Mouse (Mus musculus): ENCODE data around the gene Krt28. TPM values are rescaled to one million over a fixed set of nuclear protein-coding genes. Genes with fewer than 3 reads are reported as not detected.

Krt28 gene
- polyA plus RNA-seq, 1 experiment: not detected

- TF ChIP-seq POLR2A (IDR thresholded peaks at IDR 0.05; ENCODE audit: low read depth, low read length): no peak
- TF ChIP-seq CTCF (IDR thresholded peaks at IDR 0.05; ENCODE audit: borderline replicate concordance, insufficient read depth, low read length): no peak
- H3K4me3 ChIP-seq (ENCODE audit: insufficient read depth, low read length): no peak within 1 kb of the TSS
- no peaks in the 10 kb centered on the region for H3K4me1 ChIP-seq (ENCODE audit: control insufficient read depth, insufficient read depth, low read length)
- no peak within 1 kb of the TSS for H3K27ac ChIP-seq (ENCODE audit: insufficient read depth, low read length)
Measured at GRCm38 (mm10) chr11:99322851-99323250, 51.9 kb downstream of the Krt28 start, which contains the start of gene Krt25. Gene Krt25, minus strand, starts transcription at chr11:99322951.

GRCm38 (mm10) chr11:99321094-99321493 is 53.6 kb downstream of the Krt28 start:
- TF ChIP-seq POLR2A (IDR thresholded peaks at IDR 0.05; ENCODE audit: low read depth, low read length) (no peak), CTCF (IDR thresholded peaks at IDR 0.05; ENCODE audit: borderline replicate concordance, insufficient read depth, low read length) (no peak)
- Histone ChIP-seq H3K4me1 (ENCODE audit: control insufficient read depth, insufficient read depth, low read length) (no peaks in the 10 kb centered on the region), H3K4me3 (ENCODE audit: insufficient read depth, low read length) (no peak overlapping the region), H3K27ac (ENCODE audit: insufficient read depth, low read length) (no peak overlapping the region)

- Histone ChIP-seq H3K27ac (ENCODE audit: insufficient read depth, low read length) (no peak overlapping the region), H3K4me3 (ENCODE audit: insufficient read depth, low read length) (no peak overlapping the region), H3K4me1 (ENCODE audit: control insufficient read depth, insufficient read depth, low read length) (no peaks in the 10 kb centered on the region)
- TF ChIP-seq CTCF (IDR thresholded peaks at IDR 0.05; ENCODE audit: borderline replicate concordance, insufficient read depth, low read length): no peak
- TF ChIP-seq POLR2A (IDR thresholded peaks at IDR 0.05; ENCODE audit: low read depth, low read length): no peak
Measured at GRCm38 (mm10) chr11:99319127-99319526, 55.6 kb downstream of the Krt28 start.

- Histone ChIP-seq H3K4me1 (ENCODE audit: control insufficient read depth, insufficient read depth, low read length) (no peaks in the 10 kb centered on the region), H3K27ac (ENCODE audit: insufficient read depth, low read length) (no peak overlapping the region), H3K4me3 (ENCODE audit: insufficient read depth, low read length) (no peak overlapping the region)
- no peak for TF ChIP-seq CTCF (IDR thresholded peaks at IDR 0.05; ENCODE audit: borderline replicate concordance, insufficient read depth, low read length)
Measured at GRCm38 (mm10) chr11:99316543-99316942, 58.2 kb downstream of the Krt28 start.

Other genes with a start within 250 kb of the Krt28 start
- gene Ccr7, start 219.8 kb downstream of the Krt28 start, polyA plus RNA-seq (2011; ENCODE audit: insufficient read length, low read depth, missing spikeins): not detected in 2 replicates
- 137 and 154 TPM in 2 replicates for gene Smarce1, start 143.9 kb downstream of the Krt28 start, polyA plus RNA-seq (2011; ENCODE audit: insufficient read length, low read depth, missing spikeins)
- gene Krt222, start 130.8 kb downstream of the Krt28 start, polyA plus RNA-seq (2011; ENCODE audit: insufficient read length, low read depth, missing spikeins): 0.49 TPM in 1 of 2 replicates, not detected in the other
- gene Krt24, start 89.6 kb downstream of the Krt28 start, polyA plus RNA-seq (2011; ENCODE audit: insufficient read length, low read depth, missing spikeins): not detected in 2 replicates
- not detected in 2 replicates for gene Krt25, start 52.0 kb downstream of the Krt28 start, polyA plus RNA-seq (2011; ENCODE audit: insufficient read length, low read depth, missing spikeins)
- gene Krt26, start 36.9 kb downstream of the Krt28 start, polyA plus RNA-seq (2011; ENCODE audit: insufficient read length, low read depth, missing spikeins): not detected in 2 replicates
- not detected in 2 replicates for gene Krt27, start 23.8 kb downstream of the Krt28 start, polyA plus RNA-seq (2011; ENCODE audit: insufficient read length, low read depth, missing spikeins)
- gene Krt10, start 14.5 kb upstream of the Krt28 start, polyA plus RNA-seq (2011; ENCODE audit: insufficient read length, low read depth, missing spikeins): 4.0 and 4.5 TPM in 2 replicates
- not detected in 2 replicates for gene Krt12, start 47.4 kb upstream of the Krt28 start, polyA plus RNA-seq (2011; ENCODE audit: insufficient read length, low read depth, missing spikeins)
- 1.7 and 3.9 TPM in 2 replicates for gene Krt20, start 63.2 kb upstream of the Krt28 start, polyA plus RNA-seq (2011; ENCODE audit: insufficient read length, low read depth, missing spikeins)
- gene Krt23, start 118.2 kb upstream of the Krt28 start, polyA plus RNA-seq (2011; ENCODE audit: insufficient read length, low read depth, missing spikeins): not detected in 2 replicates
- not detected in 2 replicates for gene Krt39, start 146.4 kb upstream of the Krt28 start, polyA plus RNA-seq (2011; ENCODE audit: insufficient read length, low read depth, missing spikeins)
- gene Krt40, start 168.3 kb upstream of the Krt28 start, polyA plus RNA-seq (2011; ENCODE audit: insufficient read length, low read depth, missing spikeins): not detected in 2 replicates
- gene Krtap3-3, start 176.0 kb upstream of the Krt28 start, polyA plus RNA-seq (2011; ENCODE audit: insufficient read length, low read depth, missing spikeins): not detected in 2 replicates
- gene Krtap3-2, start 181.9 kb upstream of the Krt28 start, polyA plus RNA-seq (2011; ENCODE audit: insufficient read length, low read depth, missing spikeins): not detected in 2 replicates
- gene Gm11939, start 184.6 kb upstream of the Krt28 start, polyA plus RNA-seq (2011; ENCODE audit: insufficient read length, low read depth, missing spikeins): not detected in 2 replicates
- not detected in 2 replicates for gene Krtap3-1, start 191.7 kb upstream of the Krt28 start, polyA plus RNA-seq (2011; ENCODE audit: insufficient read length, low read depth, missing spikeins)
- not detected in 2 replicates for gene Krtap1-5, start 206.1 kb upstream of the Krt28 start, polyA plus RNA-seq (2011; ENCODE audit: insufficient read length, low read depth, missing spikeins)
- not detected in 2 replicates for gene Krtap1-4, start 208.8 kb upstream of the Krt28 start, polyA plus RNA-seq (2011; ENCODE audit: insufficient read length, low read depth, missing spikeins)
- not detected in 2 replicates for gene Krtap1-3, start 216.4 kb upstream of the Krt28 start, polyA plus RNA-seq (2011; ENCODE audit: insufficient read length, low read depth, missing spikeins)
- gene Krtap9-3, start 223.2 kb upstream of the Krt28 start, polyA plus RNA-seq (2011; ENCODE audit: insufficient read length, low read depth, missing spikeins): not detected in 2 replicates
- not detected in 2 replicates for gene Gm11938, start 228.4 kb upstream of the Krt28 start, polyA plus RNA-seq (2011; ENCODE audit: insufficient read length, low read depth, missing spikeins)
- gene Gm11937, start 235.3 kb upstream of the Krt28 start, polyA plus RNA-seq (2011; ENCODE audit: insufficient read length, low read depth, missing spikeins): not detected in 2 replicates
- gene Krtap2-4, start 239.9 kb upstream of the Krt28 start, polyA plus RNA-seq (2011; ENCODE audit: insufficient read length, low read depth, missing spikeins): not detected in 2 replicates
- gene Gm11562, start 245.5 kb upstream of the Krt28 start, polyA plus RNA-seq (2011; ENCODE audit: insufficient read length, low read depth, missing spikeins): not detected in 2 replicates

All from embryonic fibroblast, embryonic 13.5 days (primary cell).